Mouse (Mus musculus) c-Kit-positive CD71-negative TER-119-negative erythroid progenitor cells, embryonic 14.5 days (primary cell): ENCODE measurements around the gene Tmed2.
"Not testable (repeated sequence)": the region's sequence is repeated elsewhere in the genome, so short reads cannot be mapped to it uniquely, and the experiment has no call there.

ENCODE experiments used
- DNase-seq: peaks from one replicate; pipeline ENCODE4 v3.0.0-alpha.2; 2013; ENCODE audit warnings: low read depth

Gene Tmed2

DNA sequence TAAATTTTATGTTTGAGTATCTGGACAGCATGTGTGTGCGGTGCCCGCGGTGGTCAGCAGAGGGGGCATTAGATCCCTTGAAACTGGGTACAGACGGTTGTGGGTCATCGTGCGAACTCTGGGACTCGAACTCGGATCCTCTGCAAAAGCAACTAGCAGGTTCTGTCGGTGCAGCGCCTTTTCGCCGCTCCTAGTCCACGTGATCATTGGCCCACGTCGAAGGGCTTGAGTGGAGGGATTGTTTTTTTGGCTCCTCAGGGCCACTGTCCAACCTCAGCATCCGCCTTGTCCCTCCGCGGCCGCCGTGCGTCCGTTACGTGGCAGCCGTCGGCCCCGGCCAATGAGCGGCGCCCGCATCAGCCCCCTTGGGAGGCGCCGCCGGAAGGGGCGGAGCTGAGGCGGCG is at the start of gene Tmed2:
Tmed2 (plus strand) TSS at position 313 of the 404 bp plus-strand sequence.
- DNase-seq = peak; percentile 86

DNA sequence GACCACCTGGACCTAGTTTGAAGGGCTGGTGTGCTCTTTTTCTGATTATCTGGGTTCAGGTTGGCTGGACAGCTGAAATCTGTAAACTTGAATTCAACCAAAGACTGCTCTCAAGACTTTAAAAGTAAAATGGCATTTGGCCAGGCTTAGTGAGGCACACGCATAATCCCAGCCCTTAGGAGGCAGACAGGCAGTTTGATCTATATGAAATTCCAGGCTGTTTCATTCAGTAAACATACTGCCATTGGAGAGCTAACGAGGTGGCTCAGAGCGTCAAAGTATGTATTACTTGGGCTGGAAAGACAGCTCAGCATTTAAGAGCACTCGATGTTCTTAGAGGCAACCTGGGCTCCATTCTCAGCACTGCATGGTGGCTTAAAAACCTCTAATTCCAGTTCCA is 48.8 kb upstream of the Tmed2 start:
- no peak for DNase-seq

DNA sequence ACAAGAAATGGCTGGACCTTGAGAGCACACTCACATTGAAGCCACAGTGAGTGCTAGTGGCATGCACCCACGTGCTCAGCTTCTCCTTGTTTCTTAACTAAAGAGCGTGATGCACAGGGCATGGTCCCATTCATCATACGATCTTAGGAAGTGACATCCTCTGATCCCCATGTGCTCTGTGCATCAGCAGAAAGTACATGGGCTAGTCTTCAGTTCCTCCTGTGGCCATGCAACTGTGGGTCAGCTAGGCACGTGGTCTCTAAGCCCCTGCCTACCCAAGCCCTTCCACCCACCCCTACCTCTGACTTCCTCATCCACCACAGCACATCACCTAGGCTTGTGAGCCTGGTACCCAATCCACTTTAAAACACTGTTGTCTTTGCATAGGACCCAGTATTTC is 47.9 kb upstream of the Tmed2 start:
- no peak for DNase-seq

DNA sequence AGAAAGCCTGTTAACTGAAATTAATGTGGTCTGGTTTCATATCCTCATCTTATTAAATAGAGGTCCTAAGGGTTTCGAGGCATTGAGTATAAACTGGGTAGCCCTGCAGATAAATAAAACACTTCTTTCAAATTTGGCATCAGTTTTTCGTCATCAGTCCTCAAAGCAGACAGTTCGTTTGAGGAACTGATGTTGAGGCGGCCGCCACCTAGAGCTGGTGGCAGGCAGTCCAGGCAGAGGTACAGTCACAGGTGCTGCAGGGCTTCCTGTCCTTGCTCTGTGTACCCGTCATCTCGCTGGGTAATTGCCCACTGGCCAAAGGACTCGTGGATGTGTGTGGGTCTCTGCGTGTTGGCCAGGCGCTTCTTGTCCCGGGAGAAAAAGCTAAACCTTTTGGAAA is 47.0 kb upstream of the Tmed2 start:
- no peak for DNase-seq

DNA sequence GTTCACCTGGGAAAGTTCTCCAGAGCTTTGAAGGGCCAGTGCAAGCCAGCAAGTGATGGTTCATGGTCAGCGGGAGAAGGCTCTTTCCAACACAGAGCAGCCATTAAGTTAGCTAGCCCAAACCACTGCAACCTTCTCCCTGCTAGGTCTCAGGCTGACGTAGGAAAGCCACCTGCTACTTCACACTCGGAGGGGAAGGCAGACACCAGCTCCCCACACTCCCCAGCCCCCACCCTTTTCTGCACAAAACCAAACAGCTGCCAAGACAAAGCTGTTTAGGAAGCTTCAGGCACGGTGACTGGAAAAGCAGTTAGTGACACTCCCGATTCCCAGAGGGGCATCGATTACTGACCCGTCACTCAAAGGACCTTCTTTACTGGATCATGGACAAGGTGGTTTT is 44.9 kb upstream of the Tmed2 start:
- no peak for DNase-seq

DNA sequence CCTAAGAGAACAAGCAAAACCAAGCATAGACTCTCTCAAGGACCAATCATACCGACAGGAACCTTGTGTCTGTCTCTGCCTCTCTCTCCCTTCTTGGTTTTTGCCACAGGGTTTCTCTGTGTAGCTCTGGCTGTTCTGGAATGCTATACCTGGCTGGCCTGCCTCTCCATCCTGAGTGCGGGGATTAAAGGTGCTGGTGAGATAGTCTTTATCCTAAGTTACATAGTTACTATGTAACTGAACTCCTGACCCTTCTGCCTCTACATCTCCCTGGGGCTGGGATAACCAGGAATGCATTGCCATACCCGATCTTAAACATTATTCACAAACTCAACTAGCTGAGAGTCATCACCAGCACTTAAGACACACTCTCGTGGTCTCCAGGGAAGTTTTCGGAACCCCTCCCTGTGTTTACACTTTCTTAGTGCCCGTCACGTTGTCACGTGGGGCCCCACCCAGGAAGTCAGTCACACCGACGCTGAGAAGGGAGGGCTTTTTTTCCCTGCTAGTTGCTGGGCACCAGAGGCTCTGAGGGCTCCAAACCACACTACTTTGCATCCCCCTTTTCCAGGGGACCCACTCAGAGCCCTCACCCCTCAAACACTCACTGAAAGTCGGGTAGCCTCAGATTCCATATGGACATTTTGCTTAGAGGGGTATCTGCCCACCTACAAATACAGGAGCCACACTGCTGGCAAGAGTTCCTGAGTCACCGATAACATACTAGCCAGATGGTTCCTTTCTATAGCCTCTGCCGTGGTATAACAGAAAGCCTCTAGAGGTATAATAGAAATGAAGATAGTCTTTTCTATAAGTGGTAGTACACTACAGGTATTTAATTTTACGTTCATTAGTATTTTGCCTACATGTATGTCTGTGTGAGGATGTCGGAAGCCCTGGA is 43.6 kb upstream of the Tmed2 start:
- DNase-seq = no peak

DNA sequence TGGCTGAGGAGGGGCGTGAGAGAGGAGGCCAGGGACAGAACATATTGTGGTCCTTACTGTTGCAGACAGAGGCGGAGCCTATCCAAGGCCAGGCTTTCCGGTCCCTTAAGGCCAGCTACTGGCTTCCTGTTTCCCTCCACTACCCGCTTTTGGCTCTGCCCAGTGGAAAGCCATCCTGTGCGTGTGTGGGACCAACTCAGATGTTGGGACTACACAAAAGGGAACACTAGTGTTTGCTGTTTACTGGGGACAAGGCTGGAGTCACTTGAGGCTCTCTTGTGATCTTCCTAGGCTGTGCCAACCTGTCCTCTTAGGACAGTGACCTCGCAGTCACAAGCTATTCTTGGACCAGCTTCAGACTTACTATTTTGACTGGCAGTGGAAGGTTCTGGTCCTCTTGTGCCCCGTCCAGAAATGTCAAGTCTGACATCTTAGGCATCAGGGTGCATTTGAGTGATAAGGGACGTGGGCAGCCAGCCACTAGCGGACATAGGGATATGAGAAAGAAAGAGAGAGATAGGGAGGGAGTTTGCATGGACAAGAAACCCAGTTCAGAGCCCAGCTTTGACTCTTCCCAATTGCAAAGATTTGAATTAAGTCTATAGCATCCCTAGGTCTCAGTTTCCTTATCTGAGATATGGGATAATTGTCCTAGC is 42.1 kb upstream of the Tmed2 start:
- DNase-seq = no peak

DNA sequence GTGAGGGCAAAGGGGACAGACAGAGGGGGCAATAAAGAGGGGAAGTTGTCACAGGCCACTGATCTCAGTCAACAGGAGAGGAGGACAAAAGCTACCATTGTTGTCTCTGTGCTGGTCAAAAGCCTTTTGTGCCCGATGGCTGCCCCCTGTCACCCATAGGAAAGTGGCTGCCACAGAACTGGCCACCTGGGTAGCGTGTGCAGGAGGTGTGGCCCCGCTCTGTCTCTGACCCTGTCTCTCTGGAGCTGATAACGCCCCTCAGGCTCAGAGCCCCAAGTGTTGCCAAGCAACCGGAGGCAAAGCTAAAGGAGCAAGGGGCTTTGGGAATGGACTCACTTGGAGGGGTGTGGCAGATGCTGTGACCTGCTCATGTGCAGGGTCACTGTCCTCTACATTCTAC is 41.5 kb upstream of the Tmed2 start:
- DNase-seq = no peak

DNA sequence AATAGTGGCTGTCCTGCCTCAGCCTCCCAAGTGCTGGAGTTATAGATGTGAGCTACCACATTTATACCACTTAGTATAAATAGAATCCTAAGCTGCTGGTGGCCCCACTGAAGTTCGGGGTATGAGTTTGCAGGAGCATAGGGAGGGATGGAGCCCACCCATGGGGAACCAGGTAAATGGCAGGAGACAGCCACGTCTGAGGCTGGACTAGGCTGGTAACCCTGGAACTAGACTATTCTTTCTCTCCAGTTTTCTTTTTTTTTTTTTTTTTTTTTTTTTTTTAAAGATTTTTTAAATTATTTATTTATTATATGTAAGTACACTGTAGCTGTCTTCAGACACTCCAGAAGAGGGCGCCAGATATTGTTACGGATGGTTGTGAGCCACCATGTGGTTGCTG is 40.5 kb upstream of the Tmed2 start:
- DNase-seq = not testable (repeated sequence)

DNA sequence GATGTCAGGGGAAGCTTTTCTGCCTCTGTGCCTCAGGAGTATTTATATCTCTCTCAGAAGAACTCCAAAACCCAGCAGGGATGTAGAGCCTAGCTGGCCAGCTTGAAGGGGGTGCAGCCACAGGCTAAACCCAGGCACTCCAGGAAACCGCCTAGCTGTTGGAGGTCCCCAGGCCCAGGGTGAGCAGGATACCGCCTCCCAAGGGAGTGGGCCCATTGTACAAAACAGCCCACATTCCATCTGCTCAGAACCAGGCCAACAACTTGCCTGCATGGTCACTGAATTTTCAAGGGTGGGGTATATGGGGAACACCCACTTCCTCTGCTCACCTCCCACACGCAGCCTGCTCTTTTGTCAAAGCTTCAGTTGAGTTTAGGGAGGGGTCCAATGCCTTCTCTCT is 39.9 kb upstream of the Tmed2 start:
- no peak for DNase-seq

DNA sequence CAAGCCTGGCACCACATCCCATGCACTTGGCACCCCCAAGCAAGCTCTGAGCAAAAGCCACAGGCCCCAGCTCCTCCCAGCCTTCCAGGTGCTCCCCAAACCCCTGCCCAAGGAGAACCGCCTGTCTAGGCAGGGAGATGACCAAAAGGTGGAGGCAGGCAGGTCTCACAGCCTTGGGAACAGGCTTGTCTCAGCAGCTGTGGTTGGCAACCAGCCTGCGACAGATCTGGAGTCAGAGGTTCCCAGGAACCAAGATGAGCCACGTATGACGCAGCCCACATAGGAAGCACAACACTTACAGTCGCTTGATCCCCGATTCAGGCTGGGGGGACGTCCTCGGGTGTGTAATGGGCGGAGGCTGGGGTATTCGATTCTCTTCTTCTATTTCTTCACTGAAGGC is 39.0 kb upstream of the Tmed2 start:
- no peak for DNase-seq

DNA sequence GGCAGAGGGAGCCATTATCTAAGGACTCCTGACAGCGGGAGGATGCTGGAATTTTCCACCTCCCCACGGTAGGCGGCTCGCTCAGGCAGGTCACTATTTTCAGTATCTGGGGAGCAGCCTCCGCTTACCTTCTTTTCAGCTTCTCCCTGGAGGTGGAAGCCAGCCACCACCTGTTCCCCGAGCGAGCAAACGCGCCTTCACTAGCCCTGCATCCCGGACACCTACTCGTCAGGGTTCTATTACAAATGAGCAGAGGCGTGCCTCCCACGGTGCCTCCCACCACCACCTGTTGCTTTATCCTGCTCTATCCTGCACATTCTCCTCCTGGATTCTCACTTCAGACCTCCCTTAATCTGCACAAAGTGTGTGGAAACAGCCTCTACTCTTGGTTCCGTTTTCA is 36.8 kb upstream of the Tmed2 start:
- no peak for DNase-seq

DNA sequence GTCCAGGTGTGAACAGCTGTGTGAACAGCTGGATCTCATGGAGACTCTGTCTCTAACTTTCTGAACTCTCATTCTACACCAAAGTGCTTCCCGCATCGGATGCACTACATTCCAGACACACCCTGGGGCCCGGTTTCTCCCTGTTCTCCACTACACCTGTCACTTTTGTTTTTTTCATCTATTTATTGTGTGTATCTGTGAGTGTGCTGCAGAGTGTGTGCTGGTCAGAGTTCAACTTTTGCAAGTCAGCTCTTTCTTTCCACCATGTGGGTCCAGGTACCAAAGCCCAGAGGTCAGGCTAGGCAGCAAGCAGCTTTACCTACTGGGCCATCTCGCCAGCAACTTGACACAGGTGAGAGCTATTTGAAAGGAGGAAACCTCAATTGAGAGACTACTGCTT is 35.3 kb upstream of the Tmed2 start:
- DNase-seq = no peak

DNA sequence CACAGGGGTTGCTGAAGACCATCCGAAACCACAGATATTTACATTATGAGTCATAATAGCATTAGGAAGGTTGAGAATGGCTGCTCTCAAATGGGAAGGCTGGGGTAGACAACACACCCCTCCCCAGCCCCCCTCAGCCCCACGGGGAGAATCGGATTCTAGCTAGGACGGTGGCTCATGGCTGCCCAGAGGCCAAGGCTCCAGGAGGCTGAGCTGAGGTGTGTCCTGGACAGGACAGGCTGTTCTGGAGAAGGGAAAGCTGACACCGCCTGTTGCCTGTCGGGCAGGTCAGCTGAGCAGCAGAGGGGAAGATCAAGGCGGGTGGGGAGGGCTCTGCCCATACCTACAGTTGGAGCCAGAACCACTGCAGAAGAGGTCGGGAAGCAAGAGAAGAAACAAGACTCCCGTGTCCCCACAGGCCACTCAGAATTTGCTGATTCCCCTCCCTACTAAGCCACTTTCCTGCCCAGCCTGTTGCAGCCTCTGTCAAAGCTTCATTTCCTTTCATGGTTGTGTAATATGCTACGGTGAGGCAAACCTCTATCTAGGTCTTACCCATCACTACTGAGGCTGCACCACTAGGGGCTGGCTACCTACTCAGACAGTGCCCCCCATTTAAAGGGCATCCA is 33.6 kb upstream of the Tmed2 start:
- no peak for DNase-seq

DNA sequence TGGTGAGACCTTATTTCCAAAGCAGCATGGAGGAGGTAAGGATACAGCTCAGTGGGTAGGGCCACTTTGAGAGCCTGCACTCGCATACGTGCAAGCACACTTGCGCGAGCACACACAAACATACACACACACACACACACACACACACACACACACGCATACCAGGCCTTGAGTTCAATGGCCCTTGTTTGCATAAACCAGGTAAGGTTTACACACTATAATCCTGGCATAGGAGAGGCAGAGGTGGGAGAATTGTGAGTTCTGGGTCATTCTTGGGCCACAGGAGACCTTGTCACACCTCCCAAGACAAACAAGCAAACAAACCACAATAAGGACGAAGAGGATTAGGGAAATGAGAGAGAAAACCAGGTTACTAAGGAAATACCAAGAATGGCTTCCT is 31.3 kb upstream of the Tmed2 start:
- no peak for DNase-seq

DNA sequence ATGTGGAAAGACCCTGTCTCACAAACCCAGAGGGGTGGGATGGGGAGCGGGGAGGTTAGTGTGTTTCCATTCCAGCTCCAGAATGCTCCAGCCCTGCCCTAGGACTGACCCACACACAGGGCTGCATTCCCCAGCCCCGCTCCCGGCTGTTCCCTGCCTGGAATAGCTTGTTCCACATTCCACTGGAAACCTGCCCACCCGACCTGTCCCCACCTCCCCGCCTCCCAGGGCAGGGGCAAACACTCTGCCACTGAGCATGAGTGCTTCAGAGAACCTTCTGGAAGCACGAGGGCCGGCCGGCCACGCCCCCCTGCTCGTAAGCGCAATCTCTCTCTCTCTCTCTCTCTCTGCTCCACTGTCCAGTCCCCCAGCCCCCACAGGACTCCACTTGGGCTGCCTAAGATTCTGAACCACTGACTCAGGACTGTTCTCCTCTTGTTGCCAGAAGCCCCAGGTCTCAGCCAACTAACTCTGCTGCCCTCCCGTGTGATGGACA is 30.7 kb upstream of the Tmed2 start:
- no peak for DNase-seq

DNA sequence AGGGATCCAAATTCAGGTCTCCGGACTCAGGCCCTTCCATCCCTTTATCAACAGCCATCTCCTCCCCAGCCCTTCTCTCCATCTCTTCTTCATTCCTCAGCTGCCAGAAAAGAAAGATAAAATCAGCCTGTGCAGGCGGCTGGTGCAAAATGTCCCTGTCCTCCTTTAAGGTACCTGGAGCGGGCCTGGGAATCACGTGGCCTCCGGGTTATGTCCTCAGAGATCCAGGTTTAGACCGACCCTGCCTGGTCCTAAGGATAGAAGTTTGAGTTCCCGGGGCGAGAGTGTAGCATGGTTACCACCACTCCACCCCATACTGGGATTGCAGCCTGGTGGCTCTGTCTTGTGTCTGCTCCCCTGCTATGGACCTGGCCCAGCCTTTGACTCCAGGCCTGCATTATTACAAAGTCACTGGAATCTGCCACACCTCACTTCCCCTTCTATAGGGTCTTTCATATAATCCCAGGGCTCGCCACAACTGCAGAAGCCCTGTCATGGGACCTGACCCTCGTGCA is 29.9 kb upstream of the Tmed2 start:
- DNase-seq = no peak

DNA sequence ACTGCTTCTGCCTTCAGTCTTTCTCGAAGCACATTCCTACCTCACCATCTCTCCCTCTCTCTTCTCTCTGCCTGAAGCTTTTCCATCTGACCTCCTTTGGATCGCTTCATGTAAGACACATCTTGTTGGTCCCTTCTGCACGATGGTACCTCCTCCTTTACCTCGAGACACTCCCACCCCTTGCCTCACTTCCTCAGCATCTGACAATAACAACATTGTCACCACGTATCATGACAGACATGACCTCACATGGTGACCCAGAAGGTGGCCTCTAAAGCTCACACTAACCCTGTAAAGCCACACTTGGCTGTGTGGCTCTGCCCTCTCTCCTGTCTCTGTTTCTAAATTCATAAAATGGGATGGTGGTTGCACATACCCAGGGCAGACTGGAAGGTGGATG is 24.7 kb upstream of the Tmed2 start:
- no peak for DNase-seq

DNA sequence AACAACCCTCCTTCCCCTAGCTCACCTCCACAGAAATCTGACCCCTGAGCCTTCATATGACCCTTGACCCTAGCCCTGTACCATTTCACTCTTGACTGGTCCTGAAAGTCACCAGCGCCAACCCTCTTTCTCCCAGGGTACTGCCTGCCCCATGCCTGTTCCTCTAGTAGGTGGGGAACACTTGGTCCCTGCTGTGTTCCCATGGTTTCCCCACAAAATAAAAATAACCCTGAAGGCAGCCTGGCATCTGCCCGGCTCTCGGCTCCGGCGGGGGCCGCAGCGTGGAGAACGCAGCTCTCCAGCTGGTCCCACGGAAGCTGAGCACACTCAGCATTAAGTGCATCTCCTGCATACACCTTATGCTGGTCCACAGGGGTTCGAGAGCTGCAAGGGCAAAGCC is 21.8 kb upstream of the Tmed2 start:
- DNase-seq = no peak

DNA sequence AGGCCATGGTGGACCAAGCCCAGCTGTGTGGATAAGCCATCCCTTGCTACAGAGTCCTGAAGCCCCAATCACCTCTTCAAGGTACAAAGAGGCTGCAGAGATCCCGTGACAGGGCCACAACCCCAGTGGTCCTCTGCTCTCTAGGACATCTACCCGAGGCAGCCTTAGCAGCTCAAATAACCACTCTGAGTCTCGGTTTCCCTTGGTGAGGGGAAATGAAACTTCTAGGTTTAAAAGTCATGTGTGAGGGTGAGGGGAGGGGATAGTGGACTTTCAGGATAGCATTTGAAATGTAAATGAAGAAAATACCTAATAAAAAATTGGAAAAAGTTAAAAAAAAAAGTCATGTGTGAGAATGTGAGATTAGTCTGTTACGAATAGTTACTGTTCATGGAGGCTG is 18.9 kb upstream of the Tmed2 start:
- no peak for DNase-seq

DNA sequence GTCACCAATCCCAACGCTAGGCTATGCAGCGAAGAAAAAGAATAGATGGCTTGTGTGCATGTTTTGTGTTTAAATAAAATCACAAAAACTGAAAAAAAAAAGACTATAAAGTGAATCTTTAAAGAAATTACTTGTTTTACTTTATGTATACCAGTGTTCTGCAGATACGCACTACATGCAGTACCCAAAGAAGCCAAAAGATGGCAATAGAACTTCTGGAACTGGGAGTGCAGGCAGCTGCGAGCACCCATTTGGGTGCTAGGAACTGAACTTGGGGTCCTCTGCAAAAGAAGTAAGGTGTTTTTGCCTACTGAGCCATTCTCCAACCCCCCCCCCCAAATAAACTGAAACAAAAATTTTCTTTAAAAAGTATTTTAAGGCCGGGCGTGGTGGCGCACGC is 17.5 kb upstream of the Tmed2 start:
- no peak for DNase-seq

DNA sequence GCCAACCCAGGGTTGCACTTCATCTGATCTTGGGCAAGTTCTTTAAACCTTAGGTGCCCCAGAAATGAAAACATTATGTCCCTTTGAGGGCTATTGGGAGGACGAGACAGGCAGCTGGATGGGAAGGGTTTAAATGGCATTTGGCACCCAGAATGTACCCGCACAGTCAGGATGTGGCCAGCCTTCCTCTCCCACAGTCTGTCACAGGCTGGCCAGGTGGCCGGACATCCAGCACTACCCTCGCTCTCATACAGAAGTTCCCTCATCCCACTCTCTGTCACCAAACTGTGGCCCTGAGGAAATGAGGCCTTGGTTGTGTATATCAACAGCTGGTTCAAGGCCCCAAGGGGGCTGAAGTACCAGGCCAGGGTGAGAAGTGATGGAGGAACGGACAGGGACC is 15.6 kb upstream of the Tmed2 start:
- no peak for DNase-seq

DNA sequence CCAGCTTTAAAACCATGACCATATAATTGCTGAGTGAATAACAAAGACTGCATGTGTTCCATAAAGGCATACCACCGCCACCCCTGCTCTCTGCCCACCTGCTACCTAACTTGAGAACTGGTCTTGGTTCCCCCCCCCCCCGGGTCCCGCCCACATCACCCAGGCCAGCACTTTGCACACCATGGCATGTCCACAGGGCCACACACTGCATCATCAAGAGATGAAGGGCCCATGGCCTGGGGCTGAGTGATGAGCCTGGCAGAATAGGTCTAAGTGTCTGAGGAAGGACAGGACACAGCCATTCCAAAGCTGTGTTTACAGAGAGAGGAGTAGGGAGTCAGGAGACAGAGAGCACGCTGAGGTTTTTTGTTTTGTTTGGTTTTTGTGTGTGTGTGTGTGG is 12.1 kb upstream of the Tmed2 start:
- DNase-seq = no peak
